Mouse (Mus musculus): ENCODE results near the gene Bub1b. TPM values are rescaled to one million over a fixed set of nuclear protein-coding genes. Genes with fewer than 3 reads are reported as not detected.

The Bub1b gene
- total RNA-seq, 2 experiments from 2014 or later, result 0.21 to 0.71 TPM

GRCm38 (mm10) chr2:118664975-118665516, 67.0 kb downstream of the Bub1b start:
- no peak for DNase-seq (ENCODE audit: low spot score)

- DNase-seq (ENCODE audit: low spot score), result no peak
Measured at GRCm38 (mm10) chr2:118665616-118666015, 67.6 kb downstream of the Bub1b start.

GRCm38 (mm10) chr2:118667181-118667580, 69.2 kb downstream of the Bub1b start:
- DNase-seq (ENCODE audit: low spot score), result no peak

GRCm38 (mm10) chr2:118669245-118669644, 71.2 kb downstream of the Bub1b start:
- DNase-seq (ENCODE audit: low spot score), result no peak

DNA sequence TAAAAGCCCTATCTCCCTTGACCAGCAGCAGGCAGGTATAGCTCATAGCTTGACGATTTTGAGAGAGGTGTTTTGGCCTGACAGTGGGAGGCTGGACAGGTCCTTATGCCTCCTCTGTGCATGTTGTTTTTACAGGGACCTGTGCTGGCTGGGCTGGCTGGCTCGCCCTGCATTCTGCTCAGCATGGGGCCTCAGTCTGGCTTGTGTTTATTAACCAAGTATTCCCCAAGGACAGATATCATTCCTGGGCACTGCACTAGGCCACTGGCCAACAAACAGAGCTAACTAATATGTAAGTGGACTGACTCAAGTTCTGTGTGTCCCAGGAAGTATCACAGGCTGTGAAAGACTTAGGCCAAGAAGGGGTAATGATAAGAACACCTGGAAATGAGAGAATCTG, 71.8 kb downstream of the Bub1b start:
- DNase-seq (ENCODE audit: low spot score), result no peak

- DNase-seq (ENCODE audit: low spot score), result no peak
Measured at GRCm38 (mm10) chr2:118671728-118672127, 73.7 kb downstream of the Bub1b start.

DNA sequence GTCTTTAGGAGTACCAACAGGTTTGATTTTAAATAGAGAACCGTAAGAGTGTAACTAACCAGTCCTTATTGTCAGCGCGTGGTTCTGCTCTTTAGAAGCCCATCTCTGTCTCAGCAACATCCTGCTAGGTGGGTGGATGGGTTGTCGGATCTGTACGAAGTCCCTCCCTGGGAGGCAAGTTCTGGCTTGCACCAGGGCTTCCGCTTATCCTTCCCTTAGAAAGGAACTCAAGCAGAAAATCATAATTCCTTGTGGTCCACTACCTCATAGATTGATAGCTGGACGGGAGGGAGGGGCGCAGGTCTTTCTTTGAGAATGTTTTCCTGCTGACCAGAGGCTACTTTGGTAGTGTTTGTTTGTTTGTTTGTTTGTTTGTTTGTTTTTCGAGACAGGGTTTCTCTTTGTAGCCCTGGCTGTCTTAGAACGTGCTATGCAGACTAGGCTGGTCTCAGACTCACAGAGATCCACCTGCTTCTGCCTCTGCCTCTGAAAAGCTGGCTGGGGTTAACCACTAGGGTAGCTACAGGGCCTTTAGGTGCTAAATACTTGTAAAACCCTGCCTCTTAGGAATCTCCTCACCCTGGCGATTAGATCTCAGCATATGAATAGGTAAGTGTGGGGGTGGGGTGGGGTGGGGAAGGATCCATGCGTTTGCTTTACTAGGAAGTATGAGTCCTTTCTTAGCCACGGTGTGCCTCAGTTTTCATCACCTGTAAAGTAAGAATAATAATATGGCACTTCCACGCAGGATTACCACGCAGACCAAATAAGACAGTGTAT, 75.9 kb downstream of the Bub1b start:
- DNase-seq (ENCODE audit: low spot score), result no peak

DNA sequence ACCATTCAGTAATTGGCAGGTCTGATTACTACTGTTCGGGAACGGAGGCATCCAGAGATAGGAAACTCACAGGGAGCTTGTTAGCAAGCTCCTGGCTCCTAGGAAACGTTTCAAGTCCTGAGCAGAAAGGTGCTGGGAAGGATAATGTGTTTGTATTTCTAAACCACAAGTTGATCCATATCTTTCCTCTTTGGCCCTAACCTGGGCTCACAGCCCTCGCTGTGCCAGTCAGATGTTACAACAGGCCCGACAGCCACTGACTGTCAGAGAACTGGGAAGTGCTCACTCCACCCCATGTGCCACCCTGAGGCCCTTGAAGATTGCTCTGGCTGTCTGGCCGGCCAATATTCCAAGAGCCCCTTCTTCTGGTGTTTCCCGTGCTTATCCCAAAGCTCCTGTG, 76.5 kb downstream of the Bub1b start:
- DNase-seq (ENCODE audit: low spot score), result no peak

- no peak for DNase-seq (ENCODE audit: low spot score)
Measured at GRCm38 (mm10) chr2:118676839-118677741, 79.1 kb downstream of the Bub1b start.

DNA sequence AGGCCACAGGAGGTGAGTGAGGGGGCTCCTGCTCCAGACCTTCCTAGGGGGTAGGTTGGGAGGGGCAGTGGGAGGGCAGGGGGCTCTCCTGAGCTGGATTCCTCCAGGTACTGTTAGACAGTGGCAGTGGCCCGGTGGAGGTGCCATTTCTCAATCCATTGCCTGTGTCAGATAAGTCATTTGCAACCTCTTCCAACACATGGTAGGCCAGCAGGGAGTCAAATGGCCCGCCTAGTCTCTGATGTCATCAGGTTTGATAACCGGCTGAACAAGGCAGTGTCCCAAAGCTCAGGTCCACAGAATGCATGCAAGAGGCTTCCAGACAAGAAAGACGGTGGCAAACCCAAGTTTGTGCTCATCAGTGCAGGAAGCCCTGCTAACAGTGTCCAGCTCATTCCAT, 79.8 kb downstream of the Bub1b start:
- DNase-seq (ENCODE audit: low spot score), result no peak

DNA sequence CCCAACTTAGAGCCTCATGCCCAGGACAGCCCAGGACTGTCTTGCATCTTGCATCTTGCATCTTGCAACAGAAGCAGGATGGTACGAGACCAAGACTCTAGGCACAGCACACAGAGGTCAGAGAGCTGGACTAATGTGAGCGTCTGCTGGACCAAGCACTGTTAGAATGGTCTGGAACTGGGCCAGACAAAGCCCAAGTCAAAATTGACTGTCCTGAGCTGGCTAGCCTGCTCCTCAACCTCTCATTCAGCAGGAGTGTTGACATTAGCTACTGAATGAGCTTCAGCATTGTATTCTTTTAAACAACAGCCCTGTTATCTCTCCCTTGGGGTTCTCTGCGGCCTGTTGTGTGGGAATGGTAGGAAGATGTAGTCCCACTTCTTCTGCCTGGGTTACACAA, 81.6 kb downstream of the Bub1b start:
- no peak for DNase-seq (ENCODE audit: low spot score)

DNA sequence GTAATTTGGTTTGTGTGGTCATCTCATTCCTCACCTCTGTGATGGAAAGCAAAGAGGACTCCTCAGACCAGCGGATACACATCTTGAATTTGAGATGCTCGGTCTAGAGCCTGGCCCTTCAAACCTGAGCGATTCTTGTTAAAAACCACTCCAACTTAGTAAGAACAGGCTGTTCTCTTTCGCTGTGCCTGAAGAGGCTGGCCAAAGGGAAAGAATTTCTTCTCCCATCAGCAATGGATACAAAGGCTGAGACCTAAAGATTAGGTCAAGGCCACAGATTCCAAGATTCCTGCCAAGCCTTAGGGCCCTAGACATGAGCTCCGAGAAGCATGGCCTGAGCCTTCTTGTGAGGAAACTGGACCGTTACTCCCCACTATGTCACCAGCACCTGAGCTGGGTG, 82.9 kb downstream of the Bub1b start:
- no peak for DNase-seq (ENCODE audit: low spot score)

DNA sequence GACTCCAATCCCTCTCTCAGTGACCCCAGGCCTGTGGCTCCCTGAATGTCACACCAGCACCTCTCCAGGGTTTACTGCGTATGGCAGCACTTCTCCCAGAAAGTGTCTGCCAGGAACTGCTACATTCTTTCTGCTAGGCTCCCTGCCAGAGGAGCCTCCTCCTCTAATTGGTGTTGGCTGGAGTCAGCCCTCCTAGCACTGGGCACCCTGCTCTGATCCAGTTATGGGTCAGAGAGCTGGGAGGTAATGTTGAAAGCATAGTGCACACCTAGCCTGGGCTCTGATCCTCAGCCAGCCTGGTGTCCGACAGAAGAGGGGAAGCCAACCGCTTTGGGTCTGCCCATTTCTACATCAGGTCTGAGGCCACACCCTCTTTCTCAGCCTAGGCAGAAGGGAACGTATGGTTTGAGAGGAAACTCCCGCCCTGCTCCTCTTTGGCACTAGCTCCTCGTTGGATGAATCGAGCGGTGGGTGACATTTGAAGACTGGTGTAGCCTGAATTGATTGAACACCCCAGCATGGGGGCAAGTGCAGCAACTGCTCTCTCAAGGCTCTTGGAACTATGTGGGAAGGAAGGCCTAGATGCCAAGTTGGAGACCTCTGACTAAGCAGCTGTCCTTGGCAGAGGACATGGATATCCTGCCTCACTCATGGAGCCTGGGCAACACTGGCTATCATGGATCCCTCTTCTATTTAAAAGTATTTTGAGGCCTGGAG, 84.7 kb downstream of the Bub1b start:
- no peak for DNase-seq (ENCODE audit: low spot score)

- DNase-seq (ENCODE audit: low spot score), result no peak
Measured at GRCm38 (mm10) chr2:118685088-118685487, 87.1 kb downstream of the Bub1b start.

- DNase-seq (ENCODE audit: low spot score), result no peak
Measured at GRCm38 (mm10) chr2:118686693-118687092, 88.7 kb downstream of the Bub1b start.

GRCm38 (mm10) chr2:118687791-118688190, 89.8 kb downstream of the Bub1b start:
- no peak for DNase-seq (ENCODE audit: low spot score)

DNA sequence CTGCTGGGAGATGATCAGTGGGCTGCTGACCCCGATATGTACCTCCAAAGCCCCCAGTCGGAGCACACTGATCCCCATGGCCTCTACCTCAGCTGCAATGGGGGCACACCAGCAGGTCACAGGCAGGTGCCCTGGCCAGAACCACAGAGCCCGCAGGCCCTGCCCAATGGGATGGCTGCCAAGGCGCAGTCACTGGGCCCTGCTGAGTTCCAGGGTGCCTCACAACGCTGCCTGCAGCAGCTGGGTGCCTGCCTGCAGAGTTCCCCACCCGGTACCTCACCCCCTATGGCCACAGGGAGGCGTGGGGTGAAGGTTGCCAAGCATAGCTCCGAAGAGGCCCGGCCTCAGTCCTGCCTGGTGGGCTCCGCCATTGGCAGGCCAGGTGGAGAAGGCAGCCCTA, 91.9 kb downstream of the Bub1b start:
- DNase-seq (ENCODE audit: low spot score), result no peak
